Mouse (Mus musculus) lung, adult 2 months (tissue): ENCODE data around the gene Uck2.

ENCODE experiments used
- CTCF ChIP-seq: fragments of 200-500 bp; IDR thresholded peaks from 2 replicates; pipeline ENCODE4 v1.5.1; 2011; ENCODE audit warnings: mild to moderate bottlenecking, low read length, control low read depth; ENCODE audit not compliant: insufficient read depth
- POLR2A ChIP-seq: fragments of 200-500 bp; IDR thresholded peaks from 2 replicates; pipeline ENCODE4 v1.6.1; 2011; ENCODE audit warnings: low read depth, mild to moderate bottlenecking, control low read depth, low read length, borderline replicate concordance; ENCODE audit errors: extremely low read depth

- TF ChIP-seq CTCF = peak; percentile 92
- TF ChIP-seq POLR2A = no peak
Measured at GRCm38 (mm10) chr1:167220303-167221174, 64.6 kb downstream of the Uck2 start.
